Comparison of ENCODE assay signal across 8 mouse cellular contexts in genomic region chr8:91801241-91801811, GRCm38 (mm10). TPM values are rescaled to one million over a fixed set of nuclear protein-coding genes. Genes with fewer than 3 reads are reported as not detected.
DNase-seq lines count a peak whose midpoint lies in the region; TF ChIP-seq lines count a peak whose summit lies in the region.

No protein-coding gene starts in this region.

- DNase-seq in layer of hippocampus, adult 2 months (ENCODE audit: low spot score in 2 of 2), result no peak
- no peak for DNase-seq in layer of hippocampus, postnatal 25 days (ENCODE audit: extremely low spot score in 1 of 2, low spot score in 1 of 2)
- DNase-seq in cerebellum, postnatal 36 days, result peak; percentile 61 to 64
- peak; percentile 98 for DNase-seq in heart, adult 11 months
- DNase-seq in kidney, adult 11 months, result peak; percentile 85
- peak; percentile 70 for DNase-seq in lung, adult 2 months
- peak; percentile 78 for DNase-seq in retina, embryonic 14.5 days (ENCODE audit: low spot score)
- DNase-seq in left cerebral cortex, adult 18-20 months (ENCODE audit: low spot score in 2 of 2), result no peak

- H3K4me3 ChIP-seq in layer of hippocampus, adult 2 months, result peak overlapping the region; percentile 51
- H3K4me3 ChIP-seq in lung, adult 2 months (replicated peaks; ENCODE audit: extremely low read depth, low read depth, low read length), result peak overlapping the region; percentile 86

- no peak overlapping the region for H3K27ac ChIP-seq in layer of hippocampus, adult 2 months

- TF ChIP-seq POLR2A in lung, adult 2 months (IDR thresholded peaks at IDR 0.05; ENCODE audit: borderline replicate concordance, extremely low read depth, low read depth, low read length), result peak; percentile 88; the same call in 1 of the 2 replicates

- WGBS in lung, adult 2 months, result under 1% methylated on average over 57 of the region's 57 CpGs

- no peak for TF ChIP-seq CTCF in layer of hippocampus, adult 2 months (conservative IDR thresholded peaks at IDR 0.05)
- TF ChIP-seq CTCF in lung, adult 2 months (IDR thresholded peaks at IDR 0.05; ENCODE audit: insufficient read depth, low read length), result no peak

- H3K4me1 ChIP-seq in lung, adult 2 months (ENCODE audit: control insufficient read depth, insufficient read depth, low read length), result peaks cover 5% of the 10 kb centered on the region; the same call in 1 of the 2 replicates

RNA-seq across cellular contexts. Expression of gene Irx3, which starts 0.5 kb away (rescaled TPM):
- total RNA-seq in layer of hippocampus, adult 2 months (2021), result under 1 TPM; 0.18 to 0.25 TPM
- total RNA-seq in layer of hippocampus, postnatal 25 days (2021), result under 1 TPM in 1 of 2 experiments, not detected in 1; 0.14 TPM
- 63.2 and 91.9 TPM in 2 replicates for polyA plus RNA-seq in lung, adult 2 months (2012; rRNA removed)
- under 1 TPM; 0.59 to 0.72 TPM for total RNA-seq in left cerebral cortex, adult 18-20 months (2021)

Comparison
In these comparisons a context has a peak if more than half of its experiments do, and no peak if none do; other contexts are left out.
1. DNase-seq: peak in cerebellum, postnatal 36 days (2 of 2), heart, adult 11 months (single experiment), kidney, adult 11 months (single experiment), lung, adult 2 months (single experiment) and retina, embryonic 14.5 days (single experiment); none in layer of hippocampus, adult 2 months (0 of 2), layer of hippocampus, postnatal 25 days (0 of 2) and left cerebral cortex, adult 18-20 months (0 of 2).